Mouse (Mus musculus): ENCODE data around the gene Gm9044. TPM values are rescaled to one million over a fixed set of nuclear protein-coding genes. Genes with fewer than 3 reads are reported as not detected.
"Not testable (repeated sequence)": the region's sequence is repeated elsewhere in the genome, so short reads cannot be mapped to it uniquely, and the experiment has no call there.

Gene Gm9044
- not detected for total RNA-seq (2022)

- DNase-seq (ENCODE audit: low spot score in 2 of 2) = not testable (repeated sequence)
Measured at GRCm38 (mm10) chr10:118332308-118332707, at the start of gene Gm9044. Gene Gm9044 (minus strand): TSS chr10:118332408.

GRCm38 (mm10) chr10:118370443-118370842 lies 38.2 kb upstream of the Gm9044 start:
- peak; percentile 71 to 85 for DNase-seq (ENCODE audit: low spot score in 2 of 2)

- DNase-seq (ENCODE audit: low spot score in 2 of 2) = no peak
Measured at GRCm38 (mm10) chr10:118369518-118369917, 37.3 kb upstream of the Gm9044 start.

- not testable (repeated sequence) for DNase-seq (ENCODE audit: low spot score in 2 of 2)
Measured at GRCm38 (mm10) chr10:118354005-118354404, 21.8 kb upstream of the Gm9044 start, which contains the start of gene Gm9049. Gene Gm9049 (minus strand): TSS chr10:118354105.

- DNase-seq (ENCODE audit: low spot score in 2 of 2) = not testable (repeated sequence)
Measured at GRCm38 (mm10) chr10:118348579-118348978, 16.4 kb upstream of the Gm9044 start, which contains the start of gene Gm9048. Gene Gm9048 (minus strand): TSS chr10:118348679.

GRCm38 (mm10) chr10:118343155-118343554 lies 10.9 kb upstream of the Gm9044 start, which contains the start of gene Gm9046:
Gene Gm9046 (minus strand): TSS chr10:118343255.
- DNase-seq (ENCODE audit: low spot score in 2 of 2) = not testable (repeated sequence)

GRCm38 (mm10) chr10:118337731-118338130 lies 5.5 kb upstream of the Gm9044 start, which contains the start of gene Gm9045:
Gene Gm9045 (minus strand): TSS chr10:118337831.
- not testable (repeated sequence) for DNase-seq (ENCODE audit: low spot score in 2 of 2)

GRCm38 (mm10) chr10:118326869-118327268 lies 5.3 kb downstream of the Gm9044 start, which contains the start of gene Gm9040:
Gene Gm9040 (minus strand): TSS chr10:118326969.
- not testable (repeated sequence) for DNase-seq (ENCODE audit: low spot score in 2 of 2)

- DNase-seq (ENCODE audit: low spot score in 2 of 2) = no peak
Measured at GRCm38 (mm10) chr10:118319024-118319423, 13.2 kb downstream of the Gm9044 start.

GRCm38 (mm10) chr10:118302133-118302532 lies 30.1 kb downstream of the Gm9044 start:
- DNase-seq (ENCODE audit: low spot score in 2 of 2) = not testable (repeated sequence)

GRCm38 (mm10) chr10:118294938-118295337 lies 37.3 kb downstream of the Gm9044 start, which contains the start of gene Iltifb:
Gene Iltifb (minus strand): TSS chr10:118295038.
- no peak for DNase-seq (ENCODE audit: low spot score in 2 of 2)

- DNase-seq (ENCODE audit: low spot score in 2 of 2) = not testable (repeated sequence)
Measured at GRCm38 (mm10) chr10:118283016-118283415, 49.2 kb downstream of the Gm9044 start.

GRCm38 (mm10) chr10:118282565-118282964 lies 49.6 kb downstream of the Gm9044 start:
- not testable (repeated sequence) for DNase-seq (ENCODE audit: low spot score in 2 of 2)

Other genes with a start within 250 kb of the Gm9044 start
- gene Mdm1, start 190.6 kb downstream of the Gm9044 start, total RNA-seq (2022) = 10 to 100 TPM in 3 of 4 experiments, 1 to 10 TPM in 1; 8.2 to 13.1 (median 10.8) TPM
- gene Il22, start 127.5 kb downstream of the Gm9044 start, total RNA-seq (2022) = not detected
- gene Gm32717, start 91.6 kb downstream of the Gm9044 start, total RNA-seq (2022) = under 1 TPM; 0.66 to 0.94 (median 0.78) TPM
- under 1 TPM; 0.66 to 0.94 (median 0.78) TPM for gene Gm32802, start 73.7 kb downstream of the Gm9044 start, total RNA-seq (2022)
- not detected for gene Iltifb, start 37.4 kb downstream of the Gm9044 start, total RNA-seq (2022)
- gene Gm9040, start 5.4 kb downstream of the Gm9044 start, total RNA-seq (2022) = not detected
- not detected for gene Gm9045, start 5.4 kb upstream of the Gm9044 start, total RNA-seq (2022)
- not detected for gene Gm9046, start 10.8 kb upstream of the Gm9044 start, total RNA-seq (2022)
- gene Gm9048, start 16.3 kb upstream of the Gm9044 start, total RNA-seq (2022) = not detected
- not detected for gene Gm9049, start 21.7 kb upstream of the Gm9044 start, total RNA-seq (2022)
- gene Ifng, start 108.6 kb upstream of the Gm9044 start, total RNA-seq (2022) = not detected

Data from layer of hippocampus, adult 8-10 months (tissue).